Mouse (Mus musculus) kidney, adult 2 months (tissue): ENCODE measurements around the gene Supt20.

Experiments used
- CTCF ChIP-seq: fragments of 200-500 bp; conservative IDR thresholded peaks from 2 replicates; pipeline ENCODE4 v1.5.1; 2011; ENCODE audit warnings: low read depth, mild to moderate bottlenecking, control low read depth, low read length, moderate library complexity, mixed read lengths; ENCODE audit not compliant: insufficient read depth, insufficient read length
- POLR2A ChIP-seq: fragments of 200-500 bp; IDR thresholded peaks from one replicate; pipeline ENCODE4 v1.6.1; 2011; ENCODE audit warnings: low read depth, low read length, control low read depth

DNA sequence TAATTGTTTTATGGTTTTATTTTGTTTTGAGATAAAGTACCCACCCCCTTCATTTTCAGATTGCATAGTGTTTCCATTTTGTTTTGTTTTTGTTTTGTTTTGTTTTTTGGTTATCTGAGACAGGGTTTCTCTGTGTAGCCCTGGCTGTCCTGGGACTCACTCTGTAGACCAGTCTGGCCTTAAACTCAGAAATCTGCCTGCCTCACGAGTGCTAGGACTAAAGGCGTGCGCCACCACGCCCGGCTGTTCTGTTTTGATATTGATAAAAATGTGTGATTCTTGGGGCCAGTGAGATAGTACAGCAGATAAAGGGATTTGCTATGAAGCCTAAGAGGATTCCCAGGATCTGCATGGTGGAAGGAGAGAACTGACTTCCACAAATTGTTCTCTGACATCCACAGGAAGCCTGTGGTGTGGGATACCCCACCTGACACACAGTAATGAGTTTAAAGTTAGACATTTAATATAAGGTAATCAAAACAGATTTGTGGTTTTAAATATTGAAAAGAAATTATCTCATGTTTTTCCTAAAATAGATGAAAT is 7.2 kb downstream of the Supt20 start:
- TF ChIP-seq POLR2A (no peak), CTCF (no peak)
